Mouse (Mus musculus) heart, adult 2 months (tissue): Measurements from ENCODE around the gene Tbc1d21. TPM values are rescaled to one million over a fixed set of nuclear protein-coding genes. Genes with fewer than 3 reads are reported as not detected.

ENCODE experiments used
- DNase-seq, 2 experiments: peaks; one replicate each; pipeline ENCODE4 v3.0.0; 2021
- H3K27ac ChIP-seq: fragments of 200-600 bp; 2 replicates; pipeline ENCODE4 v1.8.1; 2022
- H3K27me3 ChIP-seq: fragments of 200-500 bp; 2 replicates; pipeline ENCODE4 v1.6.1; 2012; ENCODE audit warnings: mild to moderate bottlenecking, low read length, inconsistent platforms, mixed read lengths; ENCODE audit not compliant: control insufficient read depth, insufficient read depth
- H3K36me3 ChIP-seq: fragments of 200-500 bp; 2 replicates; pipeline ENCODE4 v1.6.1; 2012; ENCODE audit warnings: low read length, inconsistent platforms; ENCODE audit not compliant: control insufficient read depth, insufficient read depth
- H3K4me1 ChIP-seq: fragments of 200-500 bp; 2 replicates; pipeline ENCODE4 v1.6.1; 2011; ENCODE audit warnings: low read length; ENCODE audit not compliant: control insufficient read depth, insufficient read depth
- H3K4me3 ChIP-seq: fragments of 200-600 bp; 2 replicates; pipeline ENCODE4 v1.8.1; 2022
- H3K79me2 ChIP-seq: fragments of 200-500 bp; replicated peaks from 2 replicates; pipeline ENCODE4 v1.6.1; 2012; ENCODE audit warnings: mild to moderate bottlenecking, inconsistent platforms, low read length, moderate library complexity, mixed read lengths; ENCODE audit not compliant: control insufficient read depth, insufficient read depth
- H3K9ac ChIP-seq: fragments of 200-500 bp; 2 replicates; pipeline ENCODE4 v1.6.1; 2012; ENCODE audit warnings: low read depth, mild to moderate bottlenecking, control low read depth, inconsistent platforms, low read length, mixed read lengths
- CTCF ChIP-seq: fragments of 200-600 bp; IDR thresholded peaks from 2 replicates; pipeline ENCODE4 v1.8.1; 2022; ENCODE audit warnings: antibody characterized with exemption, mild to moderate bottlenecking, moderate library complexity
- EP300 ChIP-seq: fragments of 200-500 bp; IDR thresholded peaks from 2 replicates; pipeline ENCODE4 v1.6.1; 2011; ENCODE audit warnings: low read depth, low read length, control low read depth; ENCODE audit not compliant: insufficient read depth
- POLR2A ChIP-seq: fragments of 200-500 bp; IDR thresholded peaks from 2 replicates; pipeline ENCODE4 v1.6.1; 2011; ENCODE audit warnings: mild to moderate bottlenecking, low read depth, low read length, control low read depth; ENCODE audit not compliant: insufficient read depth
- WGBS: fragments of 180-500 bp; shearing (Covaris S2); methylation state at CpG from one replicate; pipeline ENCODE4 v1.1.7; 2018; 5-methylcytosine and 5-hydroxymethylcytosine counted together
- intact Hi-C: fragments of 180-260 bp; cut with DNase I; formaldehyde crosslinking; loops from one replicate; pipeline ENCODE4 v1.15.1; 2025
- polyA plus RNA-seq: library from polyadenylated mRNA; depleted of rRNA; stranded (reverse); fragments of >200 nt; gene quantifications from 2 replicates; pipeline ENCODE4 v1.2.3, GENCODE M21; 2012
- total RNA-seq, 2 experiments: library from RNA; stranded (reverse); gene quantifications; 2 replicates each; pipeline ENCODE4 v1.2.3; 2021

Gene Tbc1d21
- total and polyA plus RNA-seq, 3 experiments: not detected

DNA sequence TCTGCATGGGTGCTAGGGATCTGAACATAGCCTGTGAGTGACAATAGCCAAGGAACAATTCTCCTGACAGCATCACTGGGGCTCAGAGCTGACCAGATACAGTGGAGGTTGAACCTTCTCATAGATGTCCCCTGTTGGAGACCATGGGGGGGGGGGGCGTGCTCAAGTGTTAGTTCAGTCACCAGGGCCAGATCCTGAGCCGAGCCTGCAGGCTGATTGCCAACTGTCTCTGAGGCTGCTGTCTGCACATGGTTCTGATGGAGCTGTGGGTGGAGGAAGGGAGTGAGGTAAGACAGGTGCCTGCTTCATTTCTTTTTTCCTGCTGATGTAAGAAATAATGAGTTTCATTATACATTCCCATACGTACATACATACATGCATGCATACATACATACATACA, 51.9 kb downstream of the Tbc1d21 start:
- H3K79me2 ChIP-seq: no peaks in the 10 kb centered on the region
- no peak for DNase-seq
- TF ChIP-seq CTCF (no peak), EP300 (no peak), POLR2A (no peak)
- no peak overlapping the region for H3K4me3 ChIP-seq
- intact Hi-C loops: no loop called here
- no peaks in the 10 kb centered on the region for H3K36me3 ChIP-seq
- 60% methylated on average over 3 of the region's 3 CpGs for WGBS
- H3K4me1 ChIP-seq: peaks cover 3% of the 10 kb centered on the region
- H3K9ac ChIP-seq: no peak overlapping the region
- H3K27ac ChIP-seq: no peak overlapping the region
- H3K27me3 ChIP-seq: no peaks in the 10 kb centered on the region

- peaks cover 3% of the 10 kb centered on the region for H3K4me1 ChIP-seq
- H3K27ac ChIP-seq: no peak overlapping the region
- no peaks in the 10 kb centered on the region for H3K36me3 ChIP-seq
- no peaks in the 10 kb centered on the region for H3K79me2 ChIP-seq
- no peak overlapping the region for H3K9ac ChIP-seq
- H3K4me3 ChIP-seq: no peak overlapping the region
- DNase-seq: no peak
- intact Hi-C loops: no loop called here
- TF ChIP-seq EP300 (no peak), POLR2A (no peak), CTCF (no peak)
- peaks cover 2% of the 10 kb centered on the region; the same call in 1 of the 2 replicates for H3K27me3 ChIP-seq
- WGBS: 52% methylated on average over 3 of the region's 3 CpGs
These were observed 52.9 kb downstream of the Tbc1d21 start for GRCm38 (mm10) chr9:58317381-58317780.

GRCm38 (mm10) chr9:58316784-58317183, 53.5 kb downstream of the Tbc1d21 start:
- Histone ChIP-seq H3K4me3 (no peak overlapping the region), H3K27ac (no peak overlapping the region), H3K36me3 (no peaks in the 10 kb centered on the region), H3K79me2 (no peaks in the 10 kb centered on the region), H3K4me1 (peaks cover 3% of the 10 kb centered on the region), H3K9ac (no peak overlapping the region), H3K27me3 (peaks cover 6% of the 10 kb centered on the region; the same call in 1 of the 2 replicates)
- no peak for DNase-seq
- 77% methylated on average over 7 of the region's 7 CpGs for WGBS
- no peak for TF ChIP-seq CTCF
- intact Hi-C loops: no loop called here

DNA sequence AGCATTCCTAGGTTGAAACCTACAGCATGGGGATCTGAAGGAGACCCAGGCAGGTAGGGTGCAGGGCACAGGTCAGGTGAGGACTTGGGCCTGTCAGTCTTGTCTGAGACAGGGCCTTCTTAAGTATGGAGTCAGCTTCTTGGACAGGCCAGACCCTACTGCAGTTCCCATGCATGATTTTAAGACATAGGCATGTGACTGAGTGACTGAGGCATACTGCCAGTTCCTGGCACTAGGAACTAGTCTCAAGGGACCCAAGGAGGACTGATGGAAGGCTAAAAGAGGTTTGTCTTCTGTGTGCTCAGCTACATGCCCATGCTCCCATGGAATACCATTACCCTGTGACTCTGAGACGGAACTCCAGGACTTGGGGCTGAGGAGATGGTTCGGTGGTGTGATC, 54.4 kb downstream of the Tbc1d21 start:
- H3K27ac ChIP-seq: no peak overlapping the region
- intact Hi-C loops: no loop called here
- no peak overlapping the region for H3K9ac ChIP-seq
- DNase-seq: no peak
- H3K79me2 ChIP-seq: no peaks in the 10 kb centered on the region
- peaks cover 6% of the 10 kb centered on the region; the same call in 1 of the 2 replicates for H3K27me3 ChIP-seq
- H3K36me3 ChIP-seq: no peaks in the 10 kb centered on the region
- H3K4me3 ChIP-seq: no peak overlapping the region
- H3K4me1 ChIP-seq: peaks cover 3% of the 10 kb centered on the region
- TF ChIP-seq EP300 (no peak), POLR2A (no peak), CTCF (no peak)
- 84% methylated on average over 2 of the region's 2 CpGs for WGBS

- 44% methylated on average over 5 of the region's 5 CpGs for WGBS
- no peak overlapping the region for H3K4me3 ChIP-seq
These were observed 55.4 kb downstream of the Tbc1d21 start for GRCm38 (mm10) chr9:58314682-58315360.

DNA sequence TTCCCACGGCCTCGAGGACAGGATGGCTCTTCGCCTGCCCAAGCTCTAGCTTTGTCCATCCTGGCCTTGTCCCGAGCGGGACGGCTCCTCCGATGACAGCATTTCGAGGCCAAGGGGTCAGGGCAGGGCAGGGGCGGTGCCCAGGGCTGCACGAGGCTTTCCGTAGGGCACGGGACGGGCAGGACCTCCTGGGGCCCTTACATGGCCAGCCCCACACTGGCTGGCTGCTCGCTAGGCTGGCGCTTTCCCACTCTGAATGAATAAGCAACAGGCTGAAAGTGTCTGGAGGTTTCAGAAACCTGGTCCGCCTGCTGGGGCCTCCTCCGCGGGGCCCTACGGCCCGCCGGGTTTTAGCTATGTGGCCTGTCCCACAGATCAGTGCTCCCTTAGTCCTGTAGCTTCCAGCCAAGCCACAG, 57.3 kb downstream of the Tbc1d21 start, which contains the start of gene Loxl1:
Loxl1 (minus strand) TSS at position 243 of the 416 bp plus-strand sequence.
- Histone ChIP-seq H3K27ac (peak within 1 kb of the TSS; percentile 77), H3K4me3 (peak within 1 kb of the TSS; percentile 53), H3K9ac (peak within 1 kb of the TSS; percentile 71), H3K4me1 (peaks cover 5% of the 10 kb centered on the region), H3K27me3 (peaks cover 6% of the 10 kb centered on the region; the same call in 1 of the 2 replicates), H3K36me3 (no peaks in the 10 kb centered on the region), H3K79me2 (no peaks in the 10 kb centered on the region)
- intact Hi-C loops: loop anchor here (5.0 kb wide), 1 partner anchor 221 kb away; no protein-coding TSS in a partner anchor
- TF ChIP-seq EP300 (no peak), CTCF (no peak), POLR2A (peak; percentile 68; the same call in 1 of the 2 replicates)
- peak; percentile 79 to 84 for DNase-seq
- 3% methylated on average over 21 of the region's 21 CpGs for WGBS

More at GRCm38 (mm10) chr9:58314682-58315360, 55.4 kb downstream of the Tbc1d21 start:
- Histone ChIP-seq H3K4me1 (peaks cover 3% of the 10 kb centered on the region), H3K27me3 (peaks cover 6% of the 10 kb centered on the region; the same call in 1 of the 2 replicates), H3K27ac (peak overlapping the region; percentile 47; the same call in 1 of the 2 replicates), H3K79me2 (no peaks in the 10 kb centered on the region), H3K9ac (no peak overlapping the region), H3K36me3 (no peaks in the 10 kb centered on the region)
- intact Hi-C loops: loop anchor here (5.0 kb wide), 1 partner anchor 223 kb away; no protein-coding TSS in a partner anchor
- DNase-seq: peak; percentile 56 to 60
- TF ChIP-seq CTCF: no peak
- no peak for TF ChIP-seq EP300
- TF ChIP-seq POLR2A: no peak
